Mouse (Mus musculus): ENCODE measurements around the gene Srsf1. TPM values are rescaled to one million over a fixed set of nuclear protein-coding genes. Genes with fewer than 3 reads are reported as not detected.

Srsf1 gene
- polyA plus RNA-seq, 1 experiment = 142 TPM

DNA sequence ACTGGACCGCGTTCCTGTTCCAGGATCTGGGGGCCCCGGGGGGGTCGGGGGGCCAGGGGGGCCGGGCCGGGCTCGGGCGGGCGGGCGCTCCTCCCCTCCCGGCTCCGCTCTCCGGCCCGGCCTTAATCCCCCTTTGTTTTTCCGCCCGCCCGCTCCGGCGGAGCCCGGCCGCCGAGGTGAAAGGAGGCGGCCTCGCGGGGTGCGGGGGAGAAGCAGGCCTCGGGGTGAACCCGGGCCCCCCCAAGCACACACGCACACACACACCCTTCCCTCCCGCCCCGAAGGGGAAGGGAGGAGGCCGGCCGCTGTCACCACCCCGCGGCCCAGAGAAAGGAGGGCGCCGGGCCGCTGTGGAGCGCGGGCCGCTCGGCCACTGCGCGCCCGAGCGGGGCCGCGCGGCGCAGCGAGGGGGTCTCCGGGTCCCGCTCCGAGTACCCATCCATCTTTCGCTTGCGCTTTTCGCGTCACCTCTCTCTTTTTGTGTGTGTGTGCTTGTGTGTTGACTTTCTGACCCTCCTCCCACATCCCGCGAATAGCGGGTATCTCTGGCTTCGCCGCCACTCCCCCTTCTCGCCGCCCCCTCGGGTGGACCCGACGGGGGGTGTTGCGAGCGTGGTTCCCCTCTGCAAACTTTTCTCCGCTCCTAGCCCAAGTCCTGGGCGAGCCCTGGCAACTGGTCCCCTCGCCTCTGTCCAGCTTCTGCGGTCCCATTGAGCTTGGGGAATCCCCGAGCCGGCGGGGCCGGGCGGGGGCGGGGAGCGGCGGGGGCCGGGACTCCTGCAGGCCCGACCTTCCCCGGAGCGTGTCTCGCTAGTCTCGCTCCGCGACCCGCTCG lies 21.5 kb downstream of the Srsf1 start:
- TF ChIP-seq CTCF (IDR thresholded peaks at IDR 0.05; ENCODE audit: low read depth, low read length) (no peak), POLR2A (IDR thresholded peaks at IDR 0.05; ENCODE audit: borderline replicate concordance, low read depth, low read length) (no peak)
- peak overlapping the region; percentile 28 for H3K27ac ChIP-seq (ENCODE audit: insufficient read depth, low read depth, low read length)
- H3K4me1 ChIP-seq (ENCODE audit: control insufficient read depth, insufficient read depth, low read length) = peaks cover 31% of the 10 kb centered on the region

DNA sequence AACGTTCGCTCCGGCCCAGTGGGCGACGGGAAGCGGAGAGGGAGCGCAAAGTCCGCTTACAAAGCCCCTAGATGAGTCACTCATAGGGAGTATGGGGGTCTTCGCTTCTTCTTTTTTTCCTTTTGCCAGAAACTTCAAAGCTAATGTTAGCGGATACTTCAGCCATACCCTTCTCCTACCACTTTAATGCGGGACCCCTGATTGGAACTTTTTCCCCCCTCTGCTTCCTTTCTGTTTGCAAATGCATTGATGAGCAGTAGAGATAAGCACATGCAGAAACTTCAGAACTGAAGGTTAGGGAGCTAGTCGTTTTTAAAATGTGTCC lies 22.0 kb downstream of the Srsf1 start:
- H3K4me3 ChIP-seq (ENCODE audit: insufficient read depth, low read length) = peak overlapping the region; percentile 92
- TF ChIP-seq POLR2A (IDR thresholded peaks at IDR 0.05; ENCODE audit: borderline replicate concordance, low read depth, low read length) = no peak
- TF ChIP-seq CTCF (IDR thresholded peaks at IDR 0.05; ENCODE audit: low read depth, low read length) = no peak
- H3K27ac ChIP-seq (ENCODE audit: insufficient read depth, low read depth, low read length) = no peak overlapping the region
- H3K4me1 ChIP-seq (ENCODE audit: control insufficient read depth, insufficient read depth, low read length) = peaks cover 31% of the 10 kb centered on the region

More for the DNA sequence above, 21.5 kb downstream of the Srsf1 start:
- peak overlapping the region; percentile 92 for H3K4me3 ChIP-seq (ENCODE audit: insufficient read depth, low read length)

- Histone ChIP-seq H3K27ac (ENCODE audit: insufficient read depth, low read depth, low read length) (no peak overlapping the region), H3K4me3 (ENCODE audit: insufficient read depth, low read length) (no peak overlapping the region), H3K4me1 (ENCODE audit: control insufficient read depth, insufficient read depth, low read length) (peaks cover 31% of the 10 kb centered on the region)
- TF ChIP-seq CTCF (IDR thresholded peaks at IDR 0.05; ENCODE audit: low read depth, low read length) (no peak), POLR2A (IDR thresholded peaks at IDR 0.05; ENCODE audit: borderline replicate concordance, low read depth, low read length) (no peak)
These were observed 23.2 kb downstream of the Srsf1 start for GRCm38 (mm10) chr11:88070392-88070791.

DNA sequence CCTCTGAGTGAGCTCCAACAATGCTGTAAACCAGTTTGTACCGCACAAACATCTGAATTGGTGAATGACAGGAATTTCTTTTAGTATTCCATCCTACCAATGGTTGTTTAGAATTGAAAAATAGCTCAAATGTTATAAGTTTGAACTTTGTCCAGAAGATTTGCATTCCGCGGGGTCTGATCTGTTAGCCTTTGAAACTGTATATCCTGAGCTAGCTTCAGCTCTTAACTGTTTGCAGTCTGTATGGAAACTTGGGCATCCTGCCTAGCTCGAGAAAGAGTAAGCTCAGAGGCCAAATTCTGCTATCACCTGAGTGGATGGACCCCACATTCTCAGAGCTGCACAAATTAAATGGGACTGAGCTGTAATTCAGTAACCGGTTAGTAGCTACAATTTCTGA lies 23.9 kb downstream of the Srsf1 start:
- Histone ChIP-seq H3K27ac (ENCODE audit: insufficient read depth, low read depth, low read length) (no peak overlapping the region), H3K4me1 (ENCODE audit: control insufficient read depth, insufficient read depth, low read length) (peaks cover 31% of the 10 kb centered on the region), H3K4me3 (ENCODE audit: insufficient read depth, low read length) (no peak overlapping the region)
- TF ChIP-seq POLR2A (IDR thresholded peaks at IDR 0.05; ENCODE audit: borderline replicate concordance, low read depth, low read length) = no peak
- no peak for TF ChIP-seq CTCF (IDR thresholded peaks at IDR 0.05; ENCODE audit: low read depth, low read length)

- no peak for TF ChIP-seq POLR2A (IDR thresholded peaks at IDR 0.05; ENCODE audit: borderline replicate concordance, low read depth, low read length)
- TF ChIP-seq CTCF (IDR thresholded peaks at IDR 0.05; ENCODE audit: low read depth, low read length) = no peak
- H3K4me1 ChIP-seq (ENCODE audit: control insufficient read depth, insufficient read depth, low read length) = peaks cover 24% of the 10 kb centered on the region
- no peak overlapping the region for H3K4me3 ChIP-seq (ENCODE audit: insufficient read depth, low read length)
- H3K27ac ChIP-seq (ENCODE audit: insufficient read depth, low read depth, low read length) = no peak overlapping the region
These were observed 26.2 kb downstream of the Srsf1 start for GRCm38 (mm10) chr11:88073343-88073875.

DNA sequence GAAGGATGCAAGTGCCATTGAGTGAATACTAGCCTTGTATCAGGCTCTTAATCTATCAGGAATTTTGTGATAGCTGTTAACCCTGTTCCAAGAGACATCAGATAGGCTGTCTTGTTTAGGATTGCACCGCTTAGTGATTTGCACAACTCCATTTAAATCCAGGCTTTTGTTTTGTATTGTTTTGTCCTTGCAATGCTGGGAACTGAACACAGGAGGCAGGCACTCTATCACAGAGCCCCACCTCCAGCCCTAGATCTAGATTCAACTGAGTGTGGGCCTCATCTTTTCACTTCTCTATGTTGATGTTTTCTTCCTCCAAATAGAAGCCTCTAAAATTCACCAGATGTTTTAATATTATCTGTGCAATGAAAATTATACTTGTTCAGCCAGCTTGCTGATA lies 28.5 kb downstream of the Srsf1 start:
- H3K4me1 ChIP-seq (ENCODE audit: control insufficient read depth, insufficient read depth, low read length) = peaks cover 12% of the 10 kb centered on the region
- no peak for TF ChIP-seq POLR2A (IDR thresholded peaks at IDR 0.05; ENCODE audit: borderline replicate concordance, low read depth, low read length)
- no peak for TF ChIP-seq CTCF (IDR thresholded peaks at IDR 0.05; ENCODE audit: low read depth, low read length)
- no peak overlapping the region for H3K4me3 ChIP-seq (ENCODE audit: insufficient read depth, low read length)
- H3K27ac ChIP-seq (ENCODE audit: insufficient read depth, low read depth, low read length) = no peak overlapping the region

DNA sequence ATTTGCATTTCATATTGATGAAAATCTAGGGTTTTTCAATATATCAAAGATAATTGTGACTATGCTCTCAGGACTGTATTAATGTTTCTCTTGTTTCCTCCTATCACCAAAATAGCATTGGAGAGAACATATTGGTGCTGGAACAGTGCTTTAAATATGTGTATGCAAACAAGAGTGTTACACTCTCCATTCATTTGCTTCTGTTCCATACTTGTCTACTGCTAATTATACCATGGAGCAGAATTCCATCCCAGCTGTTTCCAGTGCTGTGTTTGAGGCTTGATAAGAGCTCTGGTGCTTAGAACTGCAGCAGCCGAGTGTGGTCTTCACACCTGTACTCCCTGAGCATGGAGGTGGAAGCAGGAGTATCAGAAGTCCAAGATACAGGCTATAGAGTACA lies 29.2 kb downstream of the Srsf1 start:
- Histone ChIP-seq H3K4me3 (ENCODE audit: insufficient read depth, low read length) (no peak overlapping the region), H3K27ac (ENCODE audit: insufficient read depth, low read depth, low read length) (no peak overlapping the region), H3K4me1 (ENCODE audit: control insufficient read depth, insufficient read depth, low read length) (peaks cover 5% of the 10 kb centered on the region)
- no peak for TF ChIP-seq CTCF (IDR thresholded peaks at IDR 0.05; ENCODE audit: low read depth, low read length)
- no peak for TF ChIP-seq POLR2A (IDR thresholded peaks at IDR 0.05; ENCODE audit: borderline replicate concordance, low read depth, low read length)

DNA sequence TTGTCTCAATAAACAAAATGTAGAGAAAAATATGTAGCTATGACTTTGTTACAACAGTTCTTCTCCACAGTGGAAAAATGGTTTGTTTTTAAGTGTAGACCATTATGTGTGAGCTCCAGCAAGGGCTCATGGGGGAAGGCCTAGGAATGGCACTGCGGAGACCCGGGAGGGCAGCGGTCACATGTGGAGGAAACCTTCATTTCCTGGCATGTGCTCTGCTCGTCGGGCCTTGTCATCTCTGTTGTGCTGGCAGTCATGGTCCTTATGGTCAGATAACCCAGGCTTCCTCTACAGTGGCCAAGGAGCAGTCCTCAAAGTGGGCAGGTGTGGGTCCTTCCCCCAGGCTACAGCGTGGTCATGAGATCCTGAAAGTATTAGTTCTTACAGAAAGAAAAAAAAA lies 36.5 kb downstream of the Srsf1 start:
- H3K4me3 ChIP-seq (ENCODE audit: insufficient read depth, low read length) = no peak overlapping the region
- H3K27ac ChIP-seq (ENCODE audit: insufficient read depth, low read depth, low read length) = no peak overlapping the region
- peaks cover 5% of the 10 kb centered on the region for H3K4me1 ChIP-seq (ENCODE audit: control insufficient read depth, insufficient read depth, low read length)
- TF ChIP-seq POLR2A (IDR thresholded peaks at IDR 0.05; ENCODE audit: borderline replicate concordance, low read depth, low read length) = no peak
- TF ChIP-seq CTCF (IDR thresholded peaks at IDR 0.05; ENCODE audit: low read depth, low read length) = no peak

- peak overlapping the region; percentile 47 for H3K4me3 ChIP-seq (ENCODE audit: insufficient read depth, low read length)
- 0 out of 2 replicates have a peak overlapping the region, but pooled peaks have one; percentile 18 for H3K27ac ChIP-seq (ENCODE audit: insufficient read depth, low read depth, low read length)
- no peak for TF ChIP-seq POLR2A (IDR thresholded peaks at IDR 0.05; ENCODE audit: borderline replicate concordance, low read depth, low read length)
- TF ChIP-seq CTCF (IDR thresholded peaks at IDR 0.05; ENCODE audit: low read depth, low read length) = no peak
- H3K4me1 ChIP-seq (ENCODE audit: control insufficient read depth, insufficient read depth, low read length) = peaks cover 26% of the 10 kb centered on the region
These were observed 39.8 kb downstream of the Srsf1 start for GRCm38 (mm10) chr11:88086737-88087627.
